Mouse (Mus musculus) frontal cortex, postnatal 36 days (tissue): ENCODE measurements around the gene Paqr9.

Experiments
- DNase-seq, 2 experiments: peaks; one replicate each; pipeline ENCODE4 v3.0.0; 2022; ENCODE audit warnings: low spot score in 2 of 2

Gene Paqr9

DNA sequence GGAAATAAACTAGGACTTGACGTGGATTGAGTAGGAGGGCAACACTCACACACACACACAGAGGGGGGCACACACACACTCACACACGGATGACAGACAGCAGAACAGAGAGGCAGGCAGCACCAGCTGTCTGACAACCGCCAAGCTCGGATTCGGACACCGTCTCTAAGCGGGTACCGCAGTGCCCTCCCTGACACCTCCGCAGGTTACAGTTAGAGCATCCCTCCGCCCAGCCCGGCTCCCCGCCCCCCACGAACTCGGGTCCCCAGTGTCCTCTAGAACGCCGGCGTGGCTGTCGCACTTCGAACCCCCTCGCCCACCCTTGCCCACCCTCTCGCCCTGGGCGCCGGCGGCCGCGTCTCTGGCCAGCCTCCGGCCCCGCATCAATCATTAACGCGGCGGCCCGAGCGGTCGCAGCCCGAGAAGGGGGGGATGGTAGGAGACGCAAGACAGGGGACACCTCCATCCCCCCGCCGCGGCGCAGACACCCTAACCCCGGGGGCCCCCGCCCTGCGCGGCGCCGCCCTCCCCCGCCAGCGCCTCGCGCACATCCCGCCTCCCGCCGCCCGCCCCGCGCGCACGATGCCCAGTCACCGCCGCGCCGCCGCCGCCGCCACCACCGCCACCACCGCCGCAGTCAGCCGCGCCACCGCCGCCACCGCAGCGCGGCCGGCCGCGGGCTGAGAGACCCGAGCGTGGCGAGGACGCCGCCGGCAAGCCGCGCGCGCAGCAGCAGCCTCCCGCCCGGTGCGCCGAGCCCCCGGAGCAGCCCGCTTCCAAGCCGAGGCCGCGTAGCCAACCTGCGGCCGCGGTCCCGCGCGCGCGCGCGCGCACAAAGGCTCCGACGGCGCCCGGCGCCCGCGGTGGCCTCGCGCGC is at the start of gene Paqr9:
Gene Paqr9, plus strand, starts transcription at position 599 of the 877 bp plus-strand sequence.
- DNase-seq, result peak; percentile 54 to 69

GRCm38 (mm10) chr9:95510693-95511404 is 48.6 kb upstream of the Paqr9 start:
- DNase-seq, result no peak

- DNase-seq, result peak; percentile 95 to 98
Measured at GRCm38 (mm10) chr9:95511472-95512330, 47.8 kb upstream of the Paqr9 start, which contains the start of gene U2surp. U2surp (minus strand) TSS chr9:95511996.

- no peak for DNase-seq
Measured at GRCm38 (mm10) chr9:95512331-95513030, 47.0 kb upstream of the Paqr9 start.

- no peak for DNase-seq
Measured at GRCm38 (mm10) chr9:95513776-95514175, 45.7 kb upstream of the Paqr9 start.

GRCm38 (mm10) chr9:95514361-95514760 is 45.1 kb upstream of the Paqr9 start:
- DNase-seq, result peak; percentile 12 to 34

- DNase-seq, result no peak
Measured at GRCm38 (mm10) chr9:95520563-95520962, 38.9 kb upstream of the Paqr9 start.

DNA sequence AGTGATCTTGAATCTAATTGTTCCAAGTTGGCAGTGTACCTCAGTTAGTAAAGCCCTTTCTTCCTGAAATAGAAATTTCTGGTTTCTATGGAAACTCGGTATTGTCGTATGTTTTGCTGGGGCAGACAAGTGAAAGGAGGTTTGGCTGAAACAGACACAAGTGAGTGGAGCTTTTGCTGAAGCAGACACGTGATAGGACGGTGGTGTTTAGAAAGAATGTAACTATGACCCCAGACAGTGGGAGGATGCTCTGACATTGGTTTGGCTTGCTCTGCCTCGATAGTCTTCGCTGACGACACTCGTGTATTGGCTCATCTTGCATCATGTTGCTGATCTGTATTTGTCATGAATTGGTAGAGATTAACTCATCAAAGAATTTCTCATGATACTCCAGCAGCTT is 38.4 kb upstream of the Paqr9 start:
- no peak for DNase-seq

DNA sequence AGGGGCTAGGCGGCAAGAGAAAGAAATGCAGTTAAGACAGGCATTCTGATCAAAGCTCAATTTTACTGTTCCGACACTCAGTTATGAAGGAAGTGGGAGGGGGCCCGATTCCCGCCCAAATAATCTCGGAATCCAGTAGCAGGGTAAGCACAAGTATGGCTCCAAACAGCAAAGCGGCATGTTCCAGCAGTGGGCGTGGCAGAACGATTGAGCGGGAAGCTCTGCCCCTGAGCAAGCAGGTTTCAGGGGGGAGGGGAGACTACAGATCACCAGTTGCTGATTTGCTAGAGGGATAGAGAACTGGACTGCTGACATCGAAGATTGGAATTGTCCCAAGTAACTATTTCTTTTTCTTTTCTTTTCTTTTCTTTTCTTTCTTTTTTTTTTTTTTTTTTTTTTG is 37.9 kb upstream of the Paqr9 start:
- no peak for DNase-seq

DNA sequence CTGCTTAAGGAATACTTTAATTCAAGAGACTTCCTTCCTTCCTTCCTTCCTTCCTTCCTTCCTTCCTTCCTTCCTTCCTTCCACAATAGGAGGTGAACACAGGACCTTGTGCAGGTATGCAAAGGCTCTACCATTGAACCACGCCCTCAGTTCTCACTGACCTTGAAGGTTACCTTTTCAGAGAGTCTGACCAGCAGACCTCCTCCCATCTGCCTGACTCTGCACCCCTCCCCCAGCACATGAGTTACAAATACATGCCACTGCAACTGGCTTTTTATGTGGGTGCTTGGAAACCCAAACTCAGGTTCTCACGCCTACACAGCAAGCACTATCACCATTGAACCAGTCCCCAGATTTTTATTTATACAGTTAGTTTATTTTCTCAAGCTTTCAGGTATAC is 36.9 kb upstream of the Paqr9 start:
- DNase-seq, result no peak

DNA sequence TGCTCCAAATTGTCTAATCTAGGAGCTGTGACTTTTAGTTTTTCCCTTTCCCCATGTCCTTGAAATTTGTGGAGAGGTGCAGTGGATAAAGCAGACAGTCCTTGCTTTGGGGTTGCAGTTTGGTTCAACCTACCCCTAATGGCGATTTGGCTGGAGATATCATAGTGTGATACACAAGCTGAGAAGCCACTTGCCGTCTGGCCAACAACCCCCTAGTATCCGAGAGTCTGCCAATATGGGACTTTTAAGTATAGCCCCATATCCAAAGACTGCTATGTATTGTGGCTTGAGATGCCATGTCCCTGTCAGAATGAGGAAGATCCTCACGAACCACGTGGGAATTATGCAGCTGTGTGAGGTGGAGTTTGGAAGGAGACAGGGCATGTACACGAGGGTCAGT is 34.1 kb upstream of the Paqr9 start:
- no peak for DNase-seq

- no peak for DNase-seq
Measured at GRCm38 (mm10) chr9:95525961-95526360, 33.5 kb upstream of the Paqr9 start.

DNA sequence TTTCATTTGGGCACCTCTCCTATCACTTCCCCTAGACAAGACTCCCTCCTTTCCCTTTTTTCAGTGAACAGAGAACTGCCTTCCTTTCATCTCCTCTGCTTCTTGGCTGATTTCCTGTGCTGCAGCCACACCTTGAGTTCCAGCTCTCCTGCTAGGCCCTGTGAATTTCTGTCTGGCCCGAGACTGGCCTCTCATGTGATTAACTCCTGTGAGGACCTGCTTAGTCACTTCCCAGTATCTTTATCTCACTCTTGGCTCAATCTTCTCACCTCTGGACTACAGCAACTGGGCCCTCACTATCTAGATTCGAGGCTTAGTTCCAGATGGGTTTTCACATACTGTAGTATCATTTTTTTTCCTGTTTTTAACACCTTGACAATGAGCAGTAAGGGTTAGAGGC is 31.8 kb upstream of the Paqr9 start:
- DNase-seq, result no peak

GRCm38 (mm10) chr9:95531144-95531543 is 28.3 kb upstream of the Paqr9 start:
- DNase-seq, result no peak

- no peak for DNase-seq
Measured at GRCm38 (mm10) chr9:95533817-95534216, 25.6 kb upstream of the Paqr9 start.

GRCm38 (mm10) chr9:95539176-95539800 is 20.2 kb upstream of the Paqr9 start:
- no peak for DNase-seq

DNA sequence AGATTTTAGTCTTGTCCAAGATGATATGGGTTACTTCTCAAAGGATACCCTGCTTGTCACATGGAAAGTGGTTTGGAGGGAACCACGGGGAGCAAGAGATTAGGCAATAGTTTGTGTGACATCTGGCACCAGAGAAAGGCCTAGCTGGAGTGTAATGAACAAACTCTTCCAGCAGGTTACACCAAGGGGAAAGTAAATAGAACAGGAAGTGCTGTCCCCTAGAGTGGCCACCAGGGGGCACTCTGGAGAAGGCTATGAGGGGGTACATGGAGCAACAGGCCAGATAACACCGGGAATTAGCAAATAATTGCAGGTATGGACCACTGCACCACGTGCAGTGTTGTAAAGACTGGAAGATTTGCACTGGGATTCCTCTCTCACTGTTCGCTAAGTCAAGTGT is 19.0 kb upstream of the Paqr9 start:
- DNase-seq, result no peak

GRCm38 (mm10) chr9:95541208-95541607 is 18.2 kb upstream of the Paqr9 start:
- no peak for DNase-seq

DNA sequence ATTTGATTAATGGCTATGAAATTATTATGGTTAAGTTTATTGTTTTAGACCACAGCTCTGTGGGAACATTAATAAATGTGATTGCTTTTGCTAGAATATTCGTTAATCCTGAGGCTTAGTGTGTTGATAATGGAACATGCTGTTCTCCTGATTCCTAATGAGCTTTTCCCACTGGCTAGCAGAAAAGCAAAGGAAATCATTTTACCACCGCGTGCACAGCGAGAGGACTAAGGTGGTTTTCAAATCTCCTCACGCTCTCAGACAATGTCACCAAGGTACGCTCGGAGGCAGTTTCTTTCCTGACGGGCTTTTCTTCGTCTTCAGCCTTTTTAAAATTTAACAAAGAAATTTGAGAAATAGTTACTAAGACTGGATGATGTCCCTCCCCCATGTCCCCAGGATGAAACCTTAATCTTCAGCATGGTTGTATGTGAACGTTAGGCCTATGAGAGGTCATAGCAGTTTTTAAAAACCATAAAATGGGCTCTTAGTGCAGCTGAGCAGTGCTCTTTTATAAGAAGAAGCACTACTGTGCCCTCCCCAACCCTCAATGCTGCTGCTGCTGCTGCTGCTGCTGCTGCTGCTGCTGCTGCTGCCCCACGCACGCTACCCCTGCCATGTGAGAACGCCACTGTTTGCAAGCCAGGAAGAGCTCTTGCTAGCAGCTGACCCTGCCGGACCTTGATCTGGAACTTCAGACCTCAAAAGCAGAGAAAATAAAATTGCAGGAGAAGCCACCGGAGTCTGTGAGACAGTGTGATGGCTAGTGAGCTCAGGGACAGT is 17.6 kb upstream of the Paqr9 start:
- no peak for DNase-seq

DNA sequence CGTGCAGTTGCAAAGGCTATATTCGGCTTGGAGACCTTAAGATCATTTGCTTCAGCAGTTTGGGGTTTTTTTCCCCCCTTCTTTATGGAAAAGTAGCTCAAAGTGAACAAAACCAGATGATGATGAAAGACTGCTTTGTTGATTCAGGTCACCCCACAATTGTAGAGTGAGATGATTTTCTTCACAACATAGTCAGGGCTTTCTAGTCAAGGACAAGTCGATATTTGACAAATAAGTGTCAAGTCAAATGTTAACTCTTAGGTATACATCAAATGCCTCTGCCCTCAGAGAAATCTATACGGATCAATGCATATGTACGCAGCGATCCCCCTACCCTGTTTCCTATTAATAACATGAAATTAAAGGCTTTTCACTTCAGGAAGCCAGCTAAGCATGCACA is 17.0 kb upstream of the Paqr9 start:
- DNase-seq, result no peak
